Mouse (Mus musculus) brain, adult 2 months (tissue): Measurements from ENCODE around the gene Tbk1.

Experiments used
- DNase-seq: peaks from one replicate; pipeline ENCODE4 v3.0.0; 2011; ENCODE audit warnings: low read depth, low spot score

The Tbk1 gene

GRCm38 (mm10) chr10:121591106-121591505, 4.5 kb upstream of the Tbk1 start:
- DNase-seq: peak; percentile 57

- DNase-seq: no peak
Observed at GRCm38 (mm10) chr10:121587371-121587840, 819 bp upstream of the Tbk1 start.

GRCm38 (mm10) chr10:121585791-121586642, 570 bp downstream of the Tbk1 start:
- DNase-seq: peak; percentile 16

GRCm38 (mm10) chr10:121585056-121585790, 1.4 kb downstream of the Tbk1 start:
- DNase-seq: no peak

- no peak for DNase-seq
Observed at GRCm38 (mm10) chr10:121584033-121584432, 2.6 kb downstream of the Tbk1 start.

GRCm38 (mm10) chr10:121583016-121583415, 3.6 kb downstream of the Tbk1 start:
- DNase-seq: no peak

GRCm38 (mm10) chr10:121582287-121582686, 4.3 kb downstream of the Tbk1 start:
- no peak for DNase-seq

- DNase-seq: peak; percentile 45
Observed at GRCm38 (mm10) chr10:121581405-121581804, 5.2 kb downstream of the Tbk1 start.

GRCm38 (mm10) chr10:121580381-121580780, 6.2 kb downstream of the Tbk1 start:
- DNase-seq: no peak

GRCm38 (mm10) chr10:121576372-121576771, 10.2 kb downstream of the Tbk1 start:
- no peak for DNase-seq

GRCm38 (mm10) chr10:121571511-121572147, 15.0 kb downstream of the Tbk1 start:
- DNase-seq: peak; percentile 23

GRCm38 (mm10) chr10:121571031-121571430, 15.6 kb downstream of the Tbk1 start:
- DNase-seq: no peak

- no peak for DNase-seq
Observed at GRCm38 (mm10) chr10:121569796-121570195, 16.8 kb downstream of the Tbk1 start.

- DNase-seq: peak; percentile 62
Observed at GRCm38 (mm10) chr10:121569001-121569589, 17.5 kb downstream of the Tbk1 start.

- no peak for DNase-seq
Observed at GRCm38 (mm10) chr10:121568534-121568933, 18.1 kb downstream of the Tbk1 start.

- DNase-seq: no peak
Observed at GRCm38 (mm10) chr10:121568026-121568425, 18.6 kb downstream of the Tbk1 start.

- peak; percentile 30 for DNase-seq
Observed at GRCm38 (mm10) chr10:121564447-121564846, 22.1 kb downstream of the Tbk1 start.

GRCm38 (mm10) chr10:121558231-121558630, 28.4 kb downstream of the Tbk1 start:
- no peak for DNase-seq

GRCm38 (mm10) chr10:121556263-121556662, 30.3 kb downstream of the Tbk1 start:
- DNase-seq: no peak

- DNase-seq: peak; percentile 50
Observed at GRCm38 (mm10) chr10:121550334-121550733, 36.3 kb downstream of the Tbk1 start.

GRCm38 (mm10) chr10:121549670-121550069, 36.9 kb downstream of the Tbk1 start:
- DNase-seq: no peak

GRCm38 (mm10) chr10:121547162-121547561, 39.4 kb downstream of the Tbk1 start:
- peak; percentile 52 for DNase-seq
